Mouse (Mus musculus) erythroblast, embryonic 14.5 days (primary cell): ENCODE data around the gene Prss34.

ENCODE experiments used
- GATA1 ChIP-seq: IDR thresholded peaks from 2 replicates; pipeline ENCODE4 v1.6.1; 2012; ENCODE audit warnings: low read length, inconsistent platforms, mixed read lengths
- TAL1 ChIP-seq: IDR thresholded peaks from 3 replicates; pipeline ENCODE4 v1.6.1; 2012; ENCODE audit warnings: low read length, inconsistent platforms, mixed read lengths

GRCm38 (mm10) chr17:25322930-25323329, 24.7 kb downstream of the Prss34 start:
- TF ChIP-seq GATA1 (no peak), TAL1 (no peak)
